Mouse (Mus musculus): ENCODE measurements at regions not wholly inside any gene's neighbourhood (a gene's known extent, or its start where the extent isn't known, plus 50 kb on each side); places are given as distances from the start of the nearest gene placed in this dataset.

DNA sequence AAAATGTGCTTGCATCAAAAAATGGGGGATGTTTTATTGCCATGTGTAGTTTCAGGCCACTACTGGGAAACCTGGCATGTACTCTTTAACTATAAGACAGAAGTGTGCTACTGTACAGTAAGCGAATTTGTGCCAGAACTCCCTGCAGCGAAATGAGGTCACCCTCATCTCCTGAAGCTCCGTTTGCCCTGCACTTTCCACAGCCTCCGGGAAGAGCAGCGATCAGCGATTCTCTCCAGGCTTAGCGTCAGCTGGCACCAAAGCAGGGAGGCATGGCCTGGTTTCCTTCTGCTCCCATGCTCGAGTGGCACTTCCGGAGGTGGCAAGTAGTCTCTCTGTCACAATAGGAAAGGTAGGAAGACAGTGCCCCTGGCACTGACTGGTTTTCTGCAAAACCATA lies 88.8 kb upstream of the Arg1 start:
- no peak for TF ChIP-seq CTCF (IDR thresholded peaks at IDR 0.05; ENCODE audit: borderline replicate concordance, control insufficient read depth, extremely low read depth, insufficient read depth, low read length, poor library complexity)
- TF ChIP-seq POLR2A (IDR thresholded peaks at IDR 0.05; ENCODE audit: control insufficient read depth, extremely low read depth, insufficient read depth, low read length, poor library complexity): no peak
